Mouse (Mus musculus) heart, postnatal 36 days (tissue): ENCODE data around the gene Mafg. TPM values are rescaled to one million over a fixed set of nuclear protein-coding genes. Genes with fewer than 3 reads are reported as not detected.

Source experiments
- DNase-seq, 2 experiments: peaks; one replicate each; pipeline ENCODE4 v3.0.0; 2021 to 2022
- intact Hi-C: fragments of 180-260 bp; cut with DNase I; formaldehyde crosslinking; loops from one replicate; pipeline ENCODE4 v1.15.1; 2025
- total RNA-seq, 2 experiments: library from RNA; stranded (reverse); gene quantifications; 2 replicates each; pipeline ENCODE4 v1.2.3; 2021

Mafg gene
- total RNA-seq, 2 experiments from 2014 or later, result 39.3 to 43.8 TPM

GRCm38 (mm10) chr11:120647047-120647830 lies 13.8 kb upstream of the Mafg start:
- intact Hi-C loops, result no loop called here
- no peak for DNase-seq

GRCm38 (mm10) chr11:120643601-120643987 lies 10.2 kb upstream of the Mafg start, which contains the start of gene Pycr1:
TSS of gene Pycr1 (minus strand) at chr11:120643769.
- peak; percentile 90 to 92 for DNase-seq
- intact Hi-C loops, result no loop called here

- DNase-seq, result no peak
- intact Hi-C loops, result no loop called here
Observed at GRCm38 (mm10) chr11:120642939-120643600, 9.7 kb upstream of the Mafg start.

GRCm38 (mm10) chr11:120641869-120642268 lies 8.5 kb upstream of the Mafg start:
- DNase-seq, result no peak
- intact Hi-C loops, result no loop called here

GRCm38 (mm10) chr11:120641255-120641654 lies 7.9 kb upstream of the Mafg start:
- DNase-seq, result no peak
- intact Hi-C loops, result no loop called here

GRCm38 (mm10) chr11:120634810-120635209 lies 1.4 kb upstream of the Mafg start:
- intact Hi-C loops, result no loop called here
- no peak for DNase-seq

GRCm38 (mm10) chr11:120632559-120633519 lies 561 bp downstream of the Mafg start:
- intact Hi-C loops, result no loop called here
- peak; percentile 71 to 82 for DNase-seq

- DNase-seq, result no peak
- intact Hi-C loops, result no loop called here
Observed at GRCm38 (mm10) chr11:120631726-120632448, 1.5 kb downstream of the Mafg start.

GRCm38 (mm10) chr11:120630881-120631725 lies 2.3 kb downstream of the Mafg start:
- DNase-seq, result no peak
- intact Hi-C loops, result no loop called here

GRCm38 (mm10) chr11:120630401-120630871 lies 3.0 kb downstream of the Mafg start:
- peak in 1 of 2 experiments; percentile 63 for DNase-seq
- intact Hi-C loops, result no loop called here

GRCm38 (mm10) chr11:120629911-120630310 lies 3.5 kb downstream of the Mafg start:
- intact Hi-C loops, result loop anchor here (5.0 kb wide), 1 partner anchor 42 kb away; the partner anchor contains the start of gene Aspscr1
- DNase-seq, result peak; percentile 63 to 66

- intact Hi-C loops, result loop anchor here (5.0 kb wide), 1 partner anchor 43 kb away; the partner anchor contains the start of gene Aspscr1
- DNase-seq, result no peak
Observed at GRCm38 (mm10) chr11:120629341-120629730, 4.1 kb downstream of the Mafg start.

GRCm38 (mm10) chr11:120628601-120629340 lies 4.6 kb downstream of the Mafg start:
- no peak for DNase-seq
- intact Hi-C loops, result loop anchor here (5.0 kb wide), 1 partner anchor 44 kb away; the partner anchor contains the start of gene Aspscr1

GRCm38 (mm10) chr11:120627468-120628300 lies 5.7 kb downstream of the Mafg start:
- intact Hi-C loops, result loop anchor here (5.0 kb wide), 1 partner anchor 45 kb away; the partner anchor contains the start of gene Aspscr1

GRCm38 (mm10) chr11:120626785-120627467 lies 6.5 kb downstream of the Mafg start:
- DNase-seq, result no peak
- intact Hi-C loops, result loop anchor here (5.0 kb wide), 1 partner anchor 45 kb away; the partner anchor contains the start of gene Aspscr1

More at GRCm38 (mm10) chr11:120627468-120628300, 5.7 kb downstream of the Mafg start:
- no peak for DNase-seq

GRCm38 (mm10) chr11:120625152-120625775 lies 8.1 kb downstream of the Mafg start, which contains the start of gene Sirt7:
TSS of gene Sirt7 (minus strand) at chr11:120625240.
- intact Hi-C loops, result loop anchor here (5.0 kb wide), 1 partner anchor 47 kb away; the partner anchor contains the start of gene Aspscr1
- DNase-seq, result no peak
